ENCODE assay signal across 8 mouse cellular contexts in genomic region chr2:132263421-132264265, GRCm38 (mm10). TPM values are rescaled to one million over a fixed set of nuclear protein-coding genes. Genes with fewer than 3 reads are reported as not detected.
DNase-seq lines count a peak whose midpoint lies in the region; ATAC-seq and TF ChIP-seq lines count a peak whose summit lies in the region.

No protein-coding gene starts in this region.

- H3K27ac ChIP-seq in forebrain, postnatal 0 days (ENCODE audit: low read depth, low read length): peak overlapping the region; percentile 79
- peak overlapping the region; percentile 88 for H3K27ac ChIP-seq in midbrain, embryonic 12.5 days (replicated peaks)
- H3K27ac ChIP-seq in stomach, embryonic 14.5 days (ENCODE audit: low read length): peak overlapping the region; percentile 62

- H3K9me3 ChIP-seq in forebrain, postnatal 0 days (ENCODE audit: low read length): no peaks in the 10 kb centered on the region
- H3K9me3 ChIP-seq in midbrain, embryonic 12.5 days: no peaks in the 10 kb centered on the region
- no peaks in the 10 kb centered on the region for H3K9me3 ChIP-seq in stomach, embryonic 14.5 days (ENCODE audit: control insufficient read depth, low read depth, low read length)

- H3K36me3 ChIP-seq in forebrain, postnatal 0 days (ENCODE audit: insufficient read depth): no peaks in the 10 kb centered on the region
- no peaks in the 10 kb centered on the region for H3K36me3 ChIP-seq in midbrain, embryonic 12.5 days
- no peaks in the 10 kb centered on the region for H3K36me3 ChIP-seq in stomach, embryonic 14.5 days (ENCODE audit: control insufficient read depth, insufficient read depth, low read length)

- peak; percentile 8; the same call in 1 of the 2 replicates for ATAC-seq in forebrain, postnatal 0 days
- peak; percentile 10; the same call in 1 of the 2 replicates for ATAC-seq in midbrain, embryonic 12.5 days (ENCODE audit: low FRiP score, low read depth)
- ATAC-seq in stomach, embryonic 14.5 days (ENCODE audit: insufficient number of reproducible peaks, insufficient read depth, low FRiP score, low read depth): peak; percentile 56

- peak overlapping the region; percentile 61 for H3K4me3 ChIP-seq in forebrain, postnatal 0 days (ENCODE audit: low read depth, low read length)
- H3K4me3 ChIP-seq in midbrain, embryonic 12.5 days: peak overlapping the region; percentile 86
- H3K4me3 ChIP-seq in stomach, embryonic 14.5 days (ENCODE audit: low read depth, low read length): peak overlapping the region; percentile 70

- H3K27me3 ChIP-seq in forebrain, postnatal 0 days (ENCODE audit: insufficient read depth, low read length): no peaks in the 10 kb centered on the region
- H3K27me3 ChIP-seq in midbrain, embryonic 12.5 days: no peaks in the 10 kb centered on the region
- H3K27me3 ChIP-seq in stomach, embryonic 14.5 days (ENCODE audit: control insufficient read depth, insufficient read depth, low read length): no peaks in the 10 kb centered on the region

- H3K4me1 ChIP-seq in forebrain, postnatal 0 days (ENCODE audit: insufficient read depth): peaks cover 12% of the 10 kb centered on the region
- peaks cover 15% of the 10 kb centered on the region for H3K4me1 ChIP-seq in midbrain, embryonic 12.5 days
- H3K4me1 ChIP-seq in stomach, embryonic 14.5 days (ENCODE audit: control insufficient read depth, insufficient read depth, low read length): peaks cover 4% of the 10 kb centered on the region; the same call in 1 of the 2 replicates

- 6% methylated on average over 47 of the region's 47 CpGs for WGBS in forebrain, postnatal 0 days
- 1% methylated on average over 47 of the region's 47 CpGs for WGBS in midbrain, embryonic 12.5 days
- 1% methylated on average over 47 of the region's 47 CpGs for WGBS in stomach, embryonic 14.5 days

- peak overlapping the region; percentile 69 for H3K9ac ChIP-seq in forebrain, postnatal 0 days
- peak overlapping the region; percentile 94 for H3K9ac ChIP-seq in midbrain, embryonic 12.5 days (replicated peaks)
- peak overlapping the region; percentile 72 for H3K9ac ChIP-seq in stomach, embryonic 14.5 days (replicated peaks; ENCODE audit: low read depth, low read length)

- no peak for TF ChIP-seq CTCF in forebrain, postnatal 0 days (IDR thresholded peaks at IDR 0.05; ENCODE audit: low read depth)

- DNase-seq in right cerebral cortex, adult 18-20 months: peak; percentile 45
- no peak for DNase-seq in right cerebral cortex, postnatal 14 days
- DNase-seq in cerebellum, adult 11-12 months: peak; percentile 64
- peak; percentile 49 for DNase-seq in forebrain, postnatal 0 days
- DNase-seq in kidney, postnatal 14 days: peak; percentile 33
- no peak for DNase-seq in Muller cell, postnatal 12 days (ENCODE audit: inconsistent ontology term)

- peak overlapping the region; percentile 63 for H3K4me2 ChIP-seq in forebrain, postnatal 0 days (ENCODE audit: low read depth)
- peak overlapping the region; percentile 62 for H3K4me2 ChIP-seq in midbrain, embryonic 12.5 days (replicated peaks)
- H3K4me2 ChIP-seq in stomach, embryonic 14.5 days (replicated peaks; ENCODE audit: low read depth, low read length): peak overlapping the region; percentile 77

RNA-seq across cellular contexts. Expression of gene Cds2, which starts 0.7 kb away (rescaled TPM):
- 56.7 and 85.1 TPM in 2 replicates for total RNA-seq in forebrain, postnatal 0 days (2014; rRNA removed)
- 14.6 and 27.7 TPM in 2 replicates for polyA plus RNA-seq in forebrain, postnatal 0 days (2015; fragmentation: Nextera tagmentation; extraction: Ambion mirVana)
- 33.5 and 34.7 TPM in 2 replicates for polyA plus RNA-seq in midbrain, embryonic 12.5 days (2016; fragmentation: Nextera tagmentation; extraction: Ambion mirVana)
- 20.8 and 24.2 TPM in 2 replicates for polyA plus RNA-seq in stomach, embryonic 14.5 days (2014; fragmentation: Nextera tagmentation; extraction: Ambion mirVana)

RNA-seq across cellular contexts. Expression of gene Pcna, which starts 10.5 kb away (rescaled TPM):
- 141 and 151 TPM in 2 replicates for total RNA-seq in forebrain, postnatal 0 days (2014; rRNA removed)
- 124 and 136 TPM in 2 replicates for polyA plus RNA-seq in forebrain, postnatal 0 days (2015; fragmentation: Nextera tagmentation; extraction: Ambion mirVana)
- polyA plus RNA-seq in midbrain, embryonic 12.5 days (2016; fragmentation: Nextera tagmentation; extraction: Ambion mirVana): 261 and 265 TPM in 2 replicates
- polyA plus RNA-seq in stomach, embryonic 14.5 days (2014; fragmentation: Nextera tagmentation; extraction: Ambion mirVana): 278 and 280 TPM in 2 replicates

RNA-seq across cellular contexts. Expression of gene Tmem230, which starts 16.0 kb away (rescaled TPM):
- 32.5 and 47.0 TPM in 2 replicates for total RNA-seq in forebrain, postnatal 0 days (2014; rRNA removed)
- polyA plus RNA-seq in forebrain, postnatal 0 days (2015; fragmentation: Nextera tagmentation; extraction: Ambion mirVana): 37.3 and 47.1 TPM in 2 replicates
- polyA plus RNA-seq in midbrain, embryonic 12.5 days (2016; fragmentation: Nextera tagmentation; extraction: Ambion mirVana): 54.7 and 57.2 TPM in 2 replicates
- polyA plus RNA-seq in stomach, embryonic 14.5 days (2014; fragmentation: Nextera tagmentation; extraction: Ambion mirVana): 40.8 and 44.7 TPM in 2 replicates

Comparison
In these comparisons a context has a peak if more than half of its experiments do, and no peak if none do; other contexts are left out.
1. DNase-seq: peak in right cerebral cortex, adult 18-20 months (single experiment), cerebellum, adult 11-12 months (single experiment), forebrain, postnatal 0 days (single experiment) and kidney, postnatal 14 days (single experiment); none in right cerebral cortex, postnatal 14 days (single experiment) and Muller cell, postnatal 12 days (single experiment).
2. Peak in every context shown above with its lines, with median percentiles within 50 percentile points of each other: ATAC-seq, H3K27ac ChIP-seq, H3K4me2 ChIP-seq, H3K4me3 ChIP-seq and H3K9ac ChIP-seq.